Mouse (Mus musculus): ENCODE data around the gene Il6. TPM values are rescaled to one million over a fixed set of nuclear protein-coding genes. Genes with fewer than 3 reads are reported as not detected.
"Not testable (repeated sequence)": the region's sequence is repeated elsewhere in the genome, so short reads cannot be mapped to it uniquely, and the experiment has no call there.

Il6 gene
- not detected in 2 replicates for polyA plus RNA-seq (2015; fragmentation: Nextera tagmentation; extraction: Ambion mirVana)

GRCm38 (mm10) chr5:30012726-30013503 is at the start of gene Il6:
Gene Il6, plus strand, starts transcription at chr5:30013114.
- H3K9me3 ChIP-seq = no peaks in the 10 kb centered on the region
- no peaks in the 10 kb centered on the region for H3K27me3 ChIP-seq (replicated peaks)
- no peaks in the 10 kb centered on the region for H3K4me1 ChIP-seq
- WGBS = 64% methylated on average over 15 of the region's 16 CpGs
- no peak within 1 kb of the TSS for H3K4me2 ChIP-seq
- H3K27ac ChIP-seq = no peak within 1 kb of the TSS
- no peaks in the 10 kb centered on the region for H3K36me3 ChIP-seq (replicated peaks)
- ATAC-seq (replicated peaks) = no peak
- H3K9ac ChIP-seq = no peak within 1 kb of the TSS
- no peak within 1 kb of the TSS for H3K4me3 ChIP-seq

GRCm38 (mm10) chr5:29963488-29963887 is 49.4 kb upstream of the Il6 start:
- Histone ChIP-seq H3K36me3 (replicated peaks) (no peaks in the 10 kb centered on the region), H3K9ac (no peak overlapping the region), H3K4me2 (no peak overlapping the region), H3K4me3 (no peak overlapping the region), H3K27me3 (replicated peaks) (no peaks in the 10 kb centered on the region), H3K27ac (no peak overlapping the region), H3K9me3 (no peaks in the 10 kb centered on the region), H3K4me1 (no peaks in the 10 kb centered on the region)
- no peak for ATAC-seq (replicated peaks)
- WGBS = 87% methylated on average over 1 of the region's 1 CpGs

GRCm38 (mm10) chr5:29970212-29970611 is 42.7 kb upstream of the Il6 start:
- no peaks in the 10 kb centered on the region for H3K4me1 ChIP-seq
- no peak overlapping the region for H3K27ac ChIP-seq

GRCm38 (mm10) chr5:29972796-29973195 is 40.1 kb upstream of the Il6 start:
- Histone ChIP-seq H3K27me3 (replicated peaks) (no peaks in the 10 kb centered on the region), H3K4me2 (no peak overlapping the region), H3K4me3 (no peak overlapping the region), H3K36me3 (replicated peaks) (no peaks in the 10 kb centered on the region), H3K9me3 (no peaks in the 10 kb centered on the region), H3K4me1 (no peaks in the 10 kb centered on the region), H3K27ac (no peak overlapping the region), H3K9ac (no peak overlapping the region)
- WGBS = 88% methylated on average over 5 of the region's 5 CpGs
- ATAC-seq (replicated peaks) = no peak

More at GRCm38 (mm10) chr5:29970212-29970611, 42.7 kb upstream of the Il6 start:
- ATAC-seq (replicated peaks) = no peak
- Histone ChIP-seq H3K4me2 (no peak overlapping the region), H3K4me3 (no peak overlapping the region), H3K9me3 (no peaks in the 10 kb centered on the region), H3K9ac (no peak overlapping the region), H3K27me3 (replicated peaks) (no peaks in the 10 kb centered on the region), H3K36me3 (replicated peaks) (no peaks in the 10 kb centered on the region)
- WGBS = 84% methylated on average over 1 of the region's 1 CpGs

- no peaks in the 10 kb centered on the region for H3K4me1 ChIP-seq
- no peaks in the 10 kb centered on the region for H3K36me3 ChIP-seq (replicated peaks)
- no peaks in the 10 kb centered on the region for H3K27me3 ChIP-seq (replicated peaks)
- H3K9ac ChIP-seq = no peak overlapping the region
- 73% methylated on average over 1 of the region's 1 CpGs for WGBS
- no peak for ATAC-seq (replicated peaks)
- no peak overlapping the region for H3K4me3 ChIP-seq
- no peak overlapping the region for H3K27ac ChIP-seq
- H3K9me3 ChIP-seq = no peaks in the 10 kb centered on the region
- H3K4me2 ChIP-seq = no peak overlapping the region
Measured at GRCm38 (mm10) chr5:29973533-29973932, 39.4 kb upstream of the Il6 start.

- Histone ChIP-seq H3K9me3 (no peaks in the 10 kb centered on the region), H3K9ac (no peak overlapping the region), H3K4me1 (no peaks in the 10 kb centered on the region), H3K4me2 (no peak overlapping the region), H3K4me3 (no peak overlapping the region), H3K27me3 (replicated peaks) (no peaks in the 10 kb centered on the region), H3K27ac (no peak overlapping the region), H3K36me3 (replicated peaks) (no peaks in the 10 kb centered on the region)
- ATAC-seq (replicated peaks) = no peak
Measured at GRCm38 (mm10) chr5:29974115-29974514, 38.8 kb upstream of the Il6 start.

GRCm38 (mm10) chr5:29993583-29993982 is 19.3 kb upstream of the Il6 start:
- Histone ChIP-seq H3K9ac (no peak overlapping the region), H3K27me3 (replicated peaks) (no peaks in the 10 kb centered on the region), H3K9me3 (no peaks in the 10 kb centered on the region), H3K4me3 (no peak overlapping the region), H3K4me1 (no peaks in the 10 kb centered on the region), H3K27ac (no peak overlapping the region), H3K36me3 (replicated peaks) (no peaks in the 10 kb centered on the region), H3K4me2 (no peak overlapping the region)
- 100% methylated on average over 1 of the region's 1 CpGs for WGBS
- no peak for ATAC-seq (replicated peaks)

GRCm38 (mm10) chr5:29994344-29994743 is 18.6 kb upstream of the Il6 start:
- no peak overlapping the region for H3K9ac ChIP-seq
- WGBS = 88% methylated on average over 1 of the region's 1 CpGs
- no peaks in the 10 kb centered on the region for H3K4me1 ChIP-seq
- no peak overlapping the region for H3K27ac ChIP-seq
- no peaks in the 10 kb centered on the region for H3K36me3 ChIP-seq (replicated peaks)
- ATAC-seq (replicated peaks) = no peak
- no peaks in the 10 kb centered on the region for H3K9me3 ChIP-seq
- no peak overlapping the region for H3K4me2 ChIP-seq
- H3K4me3 ChIP-seq = no peak overlapping the region
- H3K27me3 ChIP-seq (replicated peaks) = no peaks in the 10 kb centered on the region

- H3K4me3 ChIP-seq = no peak overlapping the region
- H3K36me3 ChIP-seq (replicated peaks) = no peaks in the 10 kb centered on the region
- H3K4me2 ChIP-seq = no peak overlapping the region
- no peaks in the 10 kb centered on the region for H3K27me3 ChIP-seq (replicated peaks)
- no peaks in the 10 kb centered on the region for H3K9me3 ChIP-seq
- no peak for ATAC-seq (replicated peaks)
- H3K27ac ChIP-seq = no peak overlapping the region
- WGBS = 77% methylated on average over 1 of the region's 1 CpGs
- no peaks in the 10 kb centered on the region for H3K4me1 ChIP-seq
- H3K9ac ChIP-seq = no peak overlapping the region
Measured at GRCm38 (mm10) chr5:29997351-29997750, 15.6 kb upstream of the Il6 start.

GRCm38 (mm10) chr5:30000921-30001320 is 12.0 kb upstream of the Il6 start:
- Histone ChIP-seq H3K27me3 (replicated peaks) (no peaks in the 10 kb centered on the region), H3K36me3 (replicated peaks) (no peaks in the 10 kb centered on the region), H3K9ac (no peak overlapping the region), H3K27ac (no peak overlapping the region), H3K4me3 (no peak overlapping the region), H3K9me3 (no peaks in the 10 kb centered on the region), H3K4me2 (no peak overlapping the region), H3K4me1 (no peaks in the 10 kb centered on the region)
- WGBS = 84% methylated on average over 3 of the region's 3 CpGs
- no peak for ATAC-seq (replicated peaks)

- ATAC-seq (replicated peaks) = no peak
- Histone ChIP-seq H3K36me3 (replicated peaks) (no peaks in the 10 kb centered on the region), H3K27ac (no peak overlapping the region), H3K27me3 (replicated peaks) (no peaks in the 10 kb centered on the region), H3K4me2 (no peak overlapping the region), H3K9me3 (no peaks in the 10 kb centered on the region), H3K4me3 (no peak overlapping the region), H3K4me1 (no peaks in the 10 kb centered on the region), H3K9ac (no peak overlapping the region)
- 70% methylated on average over 2 of the region's 2 CpGs for WGBS
Measured at GRCm38 (mm10) chr5:30014580-30014979, 1.7 kb downstream of the Il6 start.

GRCm38 (mm10) chr5:30035862-30036261 is 22.9 kb downstream of the Il6 start:
- not testable (repeated sequence) for H3K4me3 ChIP-seq; H3K27ac ChIP-seq; H3K4me1 ChIP-seq; H3K9ac ChIP-seq; ATAC-seq (replicated peaks); H3K36me3 ChIP-seq (replicated peaks); H3K4me2 ChIP-seq; H3K9me3 ChIP-seq; H3K27me3 ChIP-seq (replicated peaks)
- 84% methylated on average over 4 of the region's 4 CpGs for WGBS

- WGBS = 96% methylated on average over 2 of the region's 2 CpGs
- H3K9ac ChIP-seq, H3K4me3 ChIP-seq: not testable (repeated sequence)
Measured at GRCm38 (mm10) chr5:30037111-30037510, 24.2 kb downstream of the Il6 start.

More at GRCm38 (mm10) chr5:30037111-30037510, 24.2 kb downstream of the Il6 start:
- not testable (repeated sequence) for H3K36me3 ChIP-seq (replicated peaks); H3K27me3 ChIP-seq (replicated peaks); H3K27ac ChIP-seq; H3K4me1 ChIP-seq; H3K4me2 ChIP-seq; ATAC-seq (replicated peaks); H3K9me3 ChIP-seq
